Mouse (Mus musculus) heart, postnatal 0 days (tissue): ENCODE measurements around the gene Slc4a10.

ENCODE experiments used
- CTCF ChIP-seq: IDR thresholded peaks from 2 replicates; pipeline ENCODE4 v1.5.1; 2016; ENCODE audit warnings: antibody characterized with exemption, control low read depth, low read depth
- EP300 ChIP-seq: IDR thresholded peaks from 2 replicates; pipeline ENCODE4 v1.6.1; 2016; ENCODE audit warnings: antibody characterized with exemption, low read depth

DNA sequence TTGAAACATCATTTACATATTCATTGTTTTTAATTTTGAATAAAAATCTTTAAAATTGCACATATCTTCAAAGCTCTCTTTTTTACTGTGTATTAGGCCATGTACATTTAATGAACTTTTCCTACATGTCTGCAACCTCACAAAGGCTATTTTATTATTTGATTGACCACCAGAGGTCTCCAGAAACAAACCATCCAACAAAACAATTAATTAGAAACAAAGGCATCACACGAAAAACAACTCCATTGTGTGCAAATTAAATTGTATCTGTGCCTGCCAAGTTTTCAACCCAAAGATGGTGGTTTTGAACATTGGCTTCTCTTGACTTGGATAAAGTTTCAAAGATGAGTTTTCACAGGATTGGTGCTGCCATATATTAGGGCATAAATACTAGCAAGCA, 300.5 kb downstream of the Slc4a10 start:
- TF ChIP-seq EP300, result no peak
- peak; percentile 46 for TF ChIP-seq CTCF
